Mouse (Mus musculus) liver, embryonic 16.5 days (tissue): ENCODE measurements at regions not wholly inside any gene's neighbourhood (a gene's known extent, or its start where the extent isn't known, plus 50 kb on each side); places are given as distances from the start of the nearest gene placed in this dataset.

ENCODE experiments used
- ATAC-seq: fragments of 200-750 bp; cut with Nextera tagmentation; 2 replicates; pipeline ENCODE4 v1.8.0; 2017; ENCODE audit warnings: low read depth, mild to moderate bottlenecking, moderate number of reproducible peaks, moderate library complexity
- H3K27ac ChIP-seq: fragments of 300-500 bp; sonication (generic); 2 replicates; pipeline ENCODE4 v1.5.1; 2014; ENCODE audit warnings: mild to moderate bottlenecking, low read length
- H3K27me3 ChIP-seq: fragments of 300-500 bp; sonication (generic); 2 replicates; pipeline ENCODE4 v1.6.1; 2014; ENCODE audit warnings: low read depth, low read length, mixed read lengths; ENCODE audit not compliant: control insufficient read depth, insufficient read depth
- H3K36me3 ChIP-seq: fragments of 300-500 bp; sonication (generic); 2 replicates; pipeline ENCODE4 v1.6.1; 2014; ENCODE audit warnings: mild to moderate bottlenecking; ENCODE audit not compliant: control insufficient read depth, insufficient read depth
- H3K4me1 ChIP-seq: fragments of 300-500 bp; sonication (generic); 2 replicates; pipeline ENCODE4 v1.6.1; 2014; ENCODE audit warnings: low read depth, low read length, mixed read lengths; ENCODE audit not compliant: control insufficient read depth
- H3K4me2 ChIP-seq: fragments of 300-500 bp; sonication (generic); 2 replicates; pipeline ENCODE4 v1.6.1; 2014; ENCODE audit warnings: low read depth, low read length, mixed read lengths
- H3K4me3 ChIP-seq: fragments of 300-500 bp; sonication (generic); 2 replicates; pipeline ENCODE4 v1.5.1; 2014; ENCODE audit warnings: low read depth, mild to moderate bottlenecking, low read length
- H3K9ac ChIP-seq: fragments of 300-500 bp; sonication (generic); 2 replicates; pipeline ENCODE4 v1.6.1; 2014; ENCODE audit warnings: low read depth, low read length
- H3K9me3 ChIP-seq: fragments of 300-500 bp; sonication (generic); replicated peaks from 2 replicates; pipeline ENCODE4 v1.6.1; 2016; ENCODE audit warnings: low read length; ENCODE audit not compliant: control insufficient read depth
- WGBS: fragments of 180-500 bp; shearing (Covaris S2); extraction: QIAGEN DNeasy Blood & Tissue Kit; methylation state at CpG from one replicate; pipeline ENCODE4 v1.1.7; 2014; ENCODE audit not compliant: insufficient replicate concordance; 5-methylcytosine and 5-hydroxymethylcytosine counted together

- ATAC-seq: no peak
- no peak overlapping the region for H3K27ac ChIP-seq
- 78% methylated on average over 20 of the region's 20 CpGs for WGBS
Observed at GRCm38 (mm10) chr14:105589261-105589660, 307.4 kb downstream of the Spry2 start.

GRCm38 (mm10) chr14:105588391-105589163 lies 308.0 kb downstream of the Spry2 start:
- H3K9ac ChIP-seq: no peak overlapping the region
- ATAC-seq: no peak
- H3K27ac ChIP-seq: no peak overlapping the region
- H3K4me3 ChIP-seq: no peak overlapping the region
- H3K4me2 ChIP-seq: no peak overlapping the region
- H3K36me3 ChIP-seq: no peaks in the 10 kb centered on the region
- no peaks in the 10 kb centered on the region for H3K4me1 ChIP-seq
- no peaks in the 10 kb centered on the region for H3K9me3 ChIP-seq
- 77% methylated on average over 15 of the region's 15 CpGs for WGBS
- H3K27me3 ChIP-seq: no peaks in the 10 kb centered on the region

More at GRCm38 (mm10) chr14:105589261-105589660, 307.4 kb downstream of the Spry2 start:
- Histone ChIP-seq H3K4me2 (no peak overlapping the region), H3K27me3 (no peaks in the 10 kb centered on the region), H3K4me3 (no peak overlapping the region), H3K4me1 (no peaks in the 10 kb centered on the region), H3K9me3 (no peaks in the 10 kb centered on the region), H3K36me3 (no peaks in the 10 kb centered on the region), H3K9ac (no peak overlapping the region)

- H3K27ac ChIP-seq: no peak overlapping the region
- 74% methylated on average over 8 of the region's 8 CpGs for WGBS
- H3K27me3 ChIP-seq: no peaks in the 10 kb centered on the region
- no peak for ATAC-seq
- H3K36me3 ChIP-seq: no peaks in the 10 kb centered on the region
- H3K4me2 ChIP-seq: no peak overlapping the region
- no peak overlapping the region for H3K9ac ChIP-seq
- no peak overlapping the region for H3K4me3 ChIP-seq
- no peaks in the 10 kb centered on the region for H3K4me1 ChIP-seq
- H3K9me3 ChIP-seq: no peaks in the 10 kb centered on the region
Observed at GRCm38 (mm10) chr14:105588029-105588390, 308.6 kb downstream of the Spry2 start.

DNA sequence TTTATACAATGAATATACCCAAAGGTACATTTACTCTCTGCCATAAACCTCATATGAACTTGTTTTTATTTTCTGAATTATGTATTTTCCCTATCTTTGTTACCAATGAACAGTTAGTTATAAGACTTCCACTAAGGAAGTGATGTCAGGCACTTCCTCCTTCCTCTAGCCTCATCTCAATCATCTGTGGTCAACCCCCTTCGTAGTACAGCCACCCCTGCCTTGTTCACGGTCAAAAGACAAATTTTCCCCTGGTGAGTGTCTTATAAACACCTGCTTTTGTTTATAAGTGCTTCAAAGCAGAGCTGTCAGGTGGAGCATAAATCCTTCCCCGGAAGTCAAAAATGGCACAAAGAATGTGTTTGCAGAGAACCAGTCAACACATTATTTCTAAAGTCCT lies 312.0 kb downstream of the Spry2 start:
- H3K4me3 ChIP-seq: no peak overlapping the region
- H3K4me1 ChIP-seq: no peaks in the 10 kb centered on the region
- no peak overlapping the region for H3K27ac ChIP-seq
- 21% methylated on average over 3 of the region's 3 CpGs for WGBS
- no peak for ATAC-seq
- H3K4me2 ChIP-seq: no peak overlapping the region
- no peak overlapping the region for H3K9ac ChIP-seq
- no peaks in the 10 kb centered on the region for H3K27me3 ChIP-seq
- no peaks in the 10 kb centered on the region for H3K36me3 ChIP-seq
- H3K9me3 ChIP-seq: no peaks in the 10 kb centered on the region

DNA sequence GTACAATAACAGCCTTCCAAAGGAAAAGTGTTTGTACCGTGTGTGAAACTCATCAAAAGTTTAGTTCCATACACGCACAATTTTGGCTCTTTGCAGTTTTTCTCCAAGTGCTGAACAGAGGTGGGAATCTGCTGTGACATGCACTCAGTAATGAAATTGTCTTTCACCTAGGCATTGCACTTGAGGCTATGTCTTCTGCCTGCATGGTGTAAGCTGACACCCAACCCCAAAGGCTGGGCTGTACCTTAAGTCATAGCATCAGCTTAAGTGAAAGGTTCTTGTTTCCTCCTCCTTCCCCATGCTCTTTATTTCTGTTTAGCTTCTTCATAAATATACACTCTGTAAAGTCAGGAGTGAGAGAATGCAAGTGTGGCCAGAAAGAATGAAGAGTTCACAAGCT lies 313.1 kb downstream of the Spry2 start:
- Histone ChIP-seq H3K4me1 (no peaks in the 10 kb centered on the region), H3K27ac (no peak overlapping the region), H3K9ac (no peak overlapping the region), H3K36me3 (no peaks in the 10 kb centered on the region), H3K4me2 (no peak overlapping the region), H3K4me3 (no peak overlapping the region), H3K27me3 (no peaks in the 10 kb centered on the region), H3K9me3 (no peaks in the 10 kb centered on the region)
- ATAC-seq: no peak
- WGBS: 80% methylated on average over 2 of the region's 2 CpGs

GRCm38 (mm10) chr14:105576266-105576665 lies 317.9 kb downstream of the Ndfip2 start:
- Histone ChIP-seq H3K9ac (no peak overlapping the region), H3K27me3 (no peaks in the 10 kb centered on the region), H3K9me3 (no peaks in the 10 kb centered on the region), H3K36me3 (no peaks in the 10 kb centered on the region), H3K4me1 (no peaks in the 10 kb centered on the region), H3K4me2 (no peak overlapping the region), H3K4me3 (no peak overlapping the region), H3K27ac (no peak overlapping the region)
- ATAC-seq: no peak
- WGBS: 56% methylated on average over 4 of the region's 4 CpGs

GRCm38 (mm10) chr14:105572036-105572891 lies 313.9 kb downstream of the Ndfip2 start:
- no peak overlapping the region for H3K27ac ChIP-seq
- no peak overlapping the region for H3K4me3 ChIP-seq
- H3K27me3 ChIP-seq: no peaks in the 10 kb centered on the region
- no peak for ATAC-seq
- 64% methylated on average over 18 of the region's 18 CpGs for WGBS
- no peak overlapping the region for H3K4me2 ChIP-seq
- no peaks in the 10 kb centered on the region for H3K4me1 ChIP-seq
- no peak overlapping the region for H3K9ac ChIP-seq
- no peaks in the 10 kb centered on the region for H3K36me3 ChIP-seq
- H3K9me3 ChIP-seq: no peaks in the 10 kb centered on the region

GRCm38 (mm10) chr14:105570156-105570555 lies 311.8 kb downstream of the Ndfip2 start:
- Histone ChIP-seq H3K4me3 (no peak overlapping the region), H3K4me1 (no peaks in the 10 kb centered on the region), H3K27ac (no peak overlapping the region), H3K9me3 (no peaks in the 10 kb centered on the region), H3K9ac (no peak overlapping the region), H3K27me3 (no peaks in the 10 kb centered on the region), H3K4me2 (no peak overlapping the region), H3K36me3 (no peaks in the 10 kb centered on the region)
- 63% methylated on average over 6 of the region's 6 CpGs for WGBS
- ATAC-seq: no peak

GRCm38 (mm10) chr14:105565827-105566226 lies 307.5 kb downstream of the Ndfip2 start:
- Histone ChIP-seq H3K4me2 (no peak overlapping the region), H3K36me3 (no peaks in the 10 kb centered on the region), H3K9ac (no peak overlapping the region), H3K27ac (no peak overlapping the region), H3K4me1 (no peaks in the 10 kb centered on the region), H3K4me3 (no peak overlapping the region), H3K9me3 (no peaks in the 10 kb centered on the region), H3K27me3 (no peaks in the 10 kb centered on the region)
- no peak for ATAC-seq
- WGBS: 66% methylated on average over 16 of the region's 16 CpGs
